Mouse (Mus musculus): ENCODE measurements around the gene Tln2.
A peak's percentile ranks its signal among the peaks of the same experiment; 100 is the strongest.

Gene Tln2

DNA sequence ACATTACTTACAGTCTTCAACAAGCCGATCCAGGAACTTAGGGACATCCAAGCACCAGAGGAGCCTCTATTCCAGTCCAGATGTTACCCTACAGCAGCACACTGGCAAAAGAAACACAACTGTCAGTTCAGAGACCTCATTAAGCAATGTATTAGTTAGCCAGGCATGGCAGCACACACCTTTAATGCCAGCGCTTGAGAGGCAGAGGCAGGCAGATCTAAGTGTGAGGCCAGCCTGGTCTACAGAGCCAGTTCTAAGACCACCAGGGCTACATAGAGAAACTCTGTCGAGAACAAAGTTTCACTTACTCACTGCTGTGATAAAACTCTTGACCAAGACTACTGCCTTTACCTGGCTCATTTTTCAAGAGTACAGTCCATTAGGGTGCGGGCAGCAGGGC lies at the start of gene Tln2:
Tln2 (minus strand) TSS at position 101 of the 400 bp plus-strand sequence.
- DNase-seq = no peak

- peak; percentile 29 for DNase-seq
Measured at GRCm38 (mm10) chr9:67609226-67609625, 49.7 kb upstream of the Tln2 start.

DNA sequence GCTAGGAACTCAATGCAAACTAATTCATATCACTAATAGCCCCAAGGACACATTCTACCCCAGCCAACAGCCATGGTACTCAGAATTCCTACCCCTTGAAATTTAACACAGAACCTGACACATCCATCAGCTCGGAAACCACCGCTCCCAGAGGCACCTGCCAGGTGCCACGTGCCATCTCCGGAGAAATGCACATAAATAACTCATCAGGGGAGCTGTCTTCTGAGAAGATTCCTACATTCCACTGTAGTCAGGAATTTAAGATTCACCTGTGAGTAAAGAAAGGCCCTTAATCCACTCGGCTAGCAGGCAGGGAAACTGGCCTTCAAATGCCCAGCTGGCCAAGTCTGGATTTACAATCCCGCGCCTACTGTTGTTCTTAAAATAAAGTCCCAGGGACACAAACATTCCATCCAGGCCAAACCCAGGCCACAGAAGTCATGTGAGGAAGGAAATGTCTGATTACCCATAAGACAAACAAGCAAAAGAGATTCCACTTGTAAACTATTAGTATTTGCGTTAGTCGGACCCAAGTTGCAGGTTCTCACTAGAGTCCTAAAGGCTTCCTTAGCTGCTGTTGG lies 48.4 kb upstream of the Tln2 start:
- DNase-seq = no peak

GRCm38 (mm10) chr9:67607268-67607667 lies 47.8 kb upstream of the Tln2 start:
- DNase-seq = no peak

DNA sequence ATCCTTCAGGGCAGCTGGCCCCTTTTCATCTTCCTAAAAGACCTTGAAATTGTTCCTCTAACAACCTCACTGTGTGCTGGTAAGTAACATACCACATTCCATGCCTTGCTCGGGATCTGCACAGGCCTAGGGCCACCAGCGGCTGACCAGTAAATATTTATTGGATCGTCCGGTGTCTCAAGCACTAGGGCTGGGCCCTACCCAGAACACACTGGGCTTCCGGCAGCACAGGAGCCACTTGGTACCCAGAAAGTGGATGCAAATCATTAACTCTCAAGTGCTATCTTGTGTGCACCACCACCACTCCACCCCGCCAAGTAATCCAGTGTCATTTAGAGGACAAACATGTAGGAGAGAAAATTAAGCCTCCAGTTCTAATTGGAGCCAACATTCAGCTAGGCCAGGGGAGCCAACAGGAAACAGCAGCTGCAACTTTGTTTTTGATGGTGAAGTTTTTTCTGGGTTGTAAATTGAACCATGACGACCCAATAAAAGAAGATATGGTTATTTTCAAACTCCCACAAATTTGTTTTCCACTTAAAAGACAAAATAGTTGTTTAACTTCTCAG lies 46.4 kb upstream of the Tln2 start:
- DNase-seq = peak; percentile 35

GRCm38 (mm10) chr9:67604940-67605339 lies 45.4 kb upstream of the Tln2 start:
- DNase-seq = no peak

- DNase-seq = no peak
Measured at GRCm38 (mm10) chr9:67602347-67602746, 42.8 kb upstream of the Tln2 start.

DNA sequence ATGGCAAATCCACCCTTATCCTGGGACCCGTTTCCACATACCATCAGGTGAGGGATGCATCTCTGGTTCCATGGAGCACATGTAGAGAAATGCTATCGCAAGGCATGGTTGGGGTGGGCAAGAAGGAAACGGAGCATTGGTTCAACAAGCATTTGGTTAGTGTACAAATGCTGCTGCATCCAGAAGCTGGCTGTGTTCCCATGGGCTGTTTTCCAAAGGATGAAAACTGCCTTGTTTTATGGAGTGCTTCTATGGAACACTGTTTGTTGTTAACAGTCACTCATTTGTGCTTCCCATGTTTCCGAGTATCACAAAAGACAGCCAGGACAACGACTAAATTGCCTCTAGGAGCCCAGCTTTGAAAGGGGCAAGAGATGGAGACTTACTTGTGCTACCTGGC lies 35.7 kb upstream of the Tln2 start:
- DNase-seq = no peak

DNA sequence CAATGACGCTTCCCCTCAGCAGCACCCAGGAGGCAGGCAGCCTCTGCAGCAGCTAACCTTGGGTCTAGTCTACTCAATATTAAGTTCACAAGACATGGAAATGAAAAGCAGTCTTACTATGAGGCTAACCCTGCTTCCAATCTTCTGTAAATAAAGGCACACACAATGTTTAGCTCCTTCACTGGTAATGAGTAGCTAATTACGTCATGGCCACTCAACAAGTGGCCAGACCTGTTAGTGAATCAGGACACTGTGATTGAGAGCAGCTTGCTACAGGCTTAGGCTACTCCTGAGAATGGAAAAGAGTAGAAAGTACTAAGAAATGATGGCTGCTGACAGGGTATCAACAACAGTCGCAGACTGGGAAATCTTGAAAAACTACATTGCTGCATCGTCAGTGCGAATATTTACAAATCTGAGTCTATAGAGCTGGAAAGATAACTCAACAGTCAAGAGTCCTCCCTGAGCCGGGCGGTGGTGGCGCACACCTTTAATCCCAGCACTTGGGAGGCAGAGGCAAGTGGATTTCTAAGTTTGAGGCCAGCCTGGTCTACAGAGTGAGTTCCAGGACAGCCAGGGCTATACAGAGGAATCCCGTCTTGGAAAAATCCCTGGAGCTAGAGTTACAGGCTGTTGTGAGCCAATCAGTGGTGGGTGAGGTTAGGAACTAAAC lies 34.1 kb upstream of the Tln2 start:
- DNase-seq = peak; percentile 63

- DNase-seq = no peak
Measured at GRCm38 (mm10) chr9:67592726-67593125, 33.2 kb upstream of the Tln2 start.

GRCm38 (mm10) chr9:67587111-67587510 lies 27.6 kb upstream of the Tln2 start:
- DNase-seq = no peak

GRCm38 (mm10) chr9:67586489-67586888 lies 27.0 kb upstream of the Tln2 start:
- DNase-seq = no peak

DNA sequence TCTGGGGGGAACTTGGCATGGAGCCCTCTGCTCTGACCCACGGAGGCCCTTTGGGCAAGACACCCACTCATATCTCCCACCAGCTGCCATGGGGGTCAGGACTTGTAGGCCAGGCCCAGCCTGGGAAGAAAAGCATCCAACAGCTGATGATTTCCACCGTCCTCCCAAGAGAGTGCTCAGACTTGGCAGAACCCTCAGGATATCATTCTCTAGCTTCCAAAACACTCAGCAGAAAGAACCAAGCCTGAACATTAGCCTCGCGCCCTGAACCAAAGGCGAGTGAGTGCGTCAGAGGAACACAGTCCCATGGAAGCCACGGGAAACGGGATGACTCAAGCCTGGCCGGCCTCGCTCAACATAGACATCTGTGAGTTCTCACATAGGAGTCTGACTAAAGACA lies 25.4 kb upstream of the Tln2 start:
- peak; percentile 32 for DNase-seq

DNA sequence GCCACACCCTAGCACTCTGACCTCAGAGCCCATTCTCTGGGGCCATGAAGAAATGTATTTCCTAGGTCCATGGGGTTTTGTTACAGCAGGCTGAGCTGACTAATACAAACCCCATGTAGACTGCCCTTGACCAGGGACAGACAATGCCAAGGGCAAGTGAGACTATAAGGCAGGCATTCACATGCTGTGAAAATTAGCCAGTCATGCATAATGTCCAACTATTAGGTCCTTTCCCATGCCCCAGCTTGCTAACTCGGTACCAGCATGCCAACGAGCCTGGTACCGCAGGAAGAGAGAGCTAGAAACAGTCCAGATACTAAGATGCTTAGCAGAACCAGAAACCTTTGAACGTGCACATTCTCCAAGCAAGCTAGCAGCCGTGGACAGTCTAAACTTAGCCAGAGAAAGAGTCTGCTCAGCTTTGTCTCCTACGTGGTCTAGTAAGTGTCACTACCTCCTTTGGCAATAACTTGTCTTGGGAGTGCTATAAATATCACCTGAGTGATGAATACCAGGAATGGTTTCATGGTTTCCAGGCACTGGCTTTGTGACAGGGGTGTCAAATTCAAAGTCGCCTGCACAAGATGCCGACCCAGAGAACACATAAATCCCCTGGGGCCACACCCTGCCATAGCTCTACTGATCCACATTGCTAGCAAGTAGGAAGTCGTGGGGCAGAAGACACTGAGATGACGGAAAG lies 22.2 kb upstream of the Tln2 start:
- no peak for DNase-seq

- DNase-seq = no peak
Measured at GRCm38 (mm10) chr9:67579541-67579940, 20.0 kb upstream of the Tln2 start.

GRCm38 (mm10) chr9:67574721-67575248 lies 15.3 kb upstream of the Tln2 start:
- no peak for DNase-seq

- DNase-seq = no peak
Measured at GRCm38 (mm10) chr9:67573683-67573979, 14.1 kb upstream of the Tln2 start.

- DNase-seq = no peak
Measured at GRCm38 (mm10) chr9:67572790-67573682, 13.5 kb upstream of the Tln2 start.

- DNase-seq = peak; percentile 18
Measured at GRCm38 (mm10) chr9:67565801-67566258, 6.3 kb upstream of the Tln2 start.

DNA sequence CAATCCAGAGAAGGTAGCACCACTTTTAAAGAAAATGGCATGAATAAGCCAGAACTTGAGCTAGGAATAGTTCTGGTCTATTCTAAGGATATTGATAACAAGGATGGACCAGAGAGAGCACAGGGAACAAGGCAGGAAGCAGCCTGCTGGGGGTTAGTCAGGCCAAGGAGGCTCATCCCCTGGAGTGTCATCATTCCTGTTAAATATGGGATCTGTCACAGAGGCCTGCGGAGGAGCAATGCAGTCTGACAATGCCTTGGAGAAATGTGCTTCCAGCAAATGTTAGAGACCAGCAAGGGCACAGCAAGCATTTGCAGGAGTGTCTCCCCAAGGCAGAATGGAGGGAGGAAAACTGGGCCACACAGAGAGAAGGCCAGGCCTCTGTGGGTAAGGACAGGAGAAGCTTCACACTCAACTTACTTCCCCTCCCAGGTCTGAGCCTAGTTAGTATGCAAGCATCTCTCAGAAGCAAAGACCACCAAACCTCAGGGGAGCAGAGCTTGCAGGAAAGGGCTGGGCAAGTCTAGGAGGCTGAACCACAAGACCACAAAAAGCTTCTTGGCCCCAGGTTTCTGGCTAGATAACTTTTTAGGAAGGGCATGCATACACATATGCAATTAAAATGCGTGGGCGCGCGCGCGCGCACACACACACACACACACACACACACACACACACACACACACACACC lies 9.5 kb downstream of the Tln2 start:
- no peak for DNase-seq

DNA sequence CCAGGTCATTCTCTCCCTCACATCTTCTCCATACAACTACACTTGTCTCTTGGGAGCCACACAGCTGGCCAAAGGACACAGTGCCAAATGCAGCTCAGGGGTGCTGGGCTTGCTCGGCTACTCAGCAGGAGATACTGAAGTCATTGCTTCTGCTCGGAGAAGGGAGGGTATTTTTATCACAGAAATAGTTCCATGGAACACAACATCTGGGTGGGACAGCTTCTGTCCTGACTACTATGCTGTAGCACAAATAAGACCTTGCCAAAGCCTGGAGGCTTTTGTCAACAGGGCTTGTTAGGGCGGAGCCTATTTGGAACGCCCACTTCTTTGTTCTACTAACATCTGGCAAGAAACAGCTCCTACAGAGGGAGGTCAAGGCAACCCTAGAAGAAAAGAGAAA lies 10.2 kb downstream of the Tln2 start:
- DNase-seq = peak; percentile 66

- DNase-seq = no peak
Measured at GRCm38 (mm10) chr9:67546650-67547049, 12.9 kb downstream of the Tln2 start.
